Mouse (Mus musculus): ENCODE measurements around the gene Arl14ep.

GRCm38 (mm10) chr2:106970971-106971370, 3.3 kb downstream of the Arl14ep start:
- TF ChIP-seq CHD1 (IDR thresholded peaks at IDR 0.05; ENCODE audit: low read depth, low read length) (no peak), CTCF (conservative IDR thresholded peaks at IDR 0.05 in 1 of 2, IDR thresholded peaks at IDR 0.05 in 1 of 2; ENCODE audit: low read depth in 2 of 2, low read length in 2 of 2) (no peak), USF1 (IDR thresholded peaks at IDR 0.05; ENCODE audit: low read depth, low read length) (no peak), MYC (IDR thresholded peaks at IDR 0.05; ENCODE audit: low read depth, low read length) (no peak), POLR2A (IDR thresholded peaks at IDR 0.05; ENCODE audit: low read depth, low read length) (no peak), E2F4 (IDR thresholded peaks at IDR 0.05; ENCODE audit: insufficient replicate concordance, low read depth, low read length) (no peak), MAX (IDR thresholded peaks at IDR 0.05; ENCODE audit: low read length) (no peak), JUND (conservative IDR thresholded peaks at IDR 0.05; ENCODE audit: low read depth, low read length) (no peak)
